Mouse (Mus musculus): ENCODE results near the gene Hbb-bh2. TPM values are rescaled to one million over a fixed set of nuclear protein-coding genes. Genes with fewer than 3 reads are reported as not detected.
"Not testable (repeated sequence)": the region's sequence is repeated elsewhere in the genome, so short reads cannot be mapped to it uniquely, and the experiment has no call there.

The Hbb-bh2 gene
- total RNA-seq, 2 experiments from 2014 or later: not detected

- DNase-seq (ENCODE audit: low spot score in 2 of 2): not testable (repeated sequence)
Measured at GRCm38 (mm10) chr7:103813152-103813551, 27.2 kb downstream of the Hbb-bh2 start.

- no peak for DNase-seq (ENCODE audit: low spot score in 2 of 2)
Measured at GRCm38 (mm10) chr7:103812174-103812573, 28.1 kb downstream of the Hbb-bh2 start.

- no peak for DNase-seq (ENCODE audit: low spot score in 2 of 2)
Measured at GRCm38 (mm10) chr7:103811223-103811845, 29.0 kb downstream of the Hbb-bh2 start.

GRCm38 (mm10) chr7:103810746-103811145 lies 29.6 kb downstream of the Hbb-bh2 start:
- no peak for DNase-seq (ENCODE audit: low spot score in 2 of 2)

GRCm38 (mm10) chr7:103810296-103810695 lies 30.0 kb downstream of the Hbb-bh2 start:
- no peak for DNase-seq (ENCODE audit: low spot score in 2 of 2)

GRCm38 (mm10) chr7:103809801-103810155 lies 30.5 kb downstream of the Hbb-bh2 start:
- no peak for DNase-seq (ENCODE audit: low spot score in 2 of 2)

- no peak for DNase-seq (ENCODE audit: low spot score in 2 of 2)
Measured at GRCm38 (mm10) chr7:103808971-103809800, 31.1 kb downstream of the Hbb-bh2 start.

GRCm38 (mm10) chr7:103808120-103808519 lies 32.2 kb downstream of the Hbb-bh2 start:
- DNase-seq (ENCODE audit: low spot score in 2 of 2): not testable (repeated sequence)

- peak; percentile 4 to 20 for DNase-seq (ENCODE audit: low spot score in 2 of 2)
Measured at GRCm38 (mm10) chr7:103806856-103807255, 33.5 kb downstream of the Hbb-bh2 start.

GRCm38 (mm10) chr7:103792669-103793388 lies 47.5 kb downstream of the Hbb-bh2 start:
- DNase-seq (ENCODE audit: low spot score in 2 of 2): no peak

GRCm38 (mm10) chr7:103791721-103792120 lies 48.6 kb downstream of the Hbb-bh2 start, which contains the start of gene Olfr67:
Gene Olfr67 (minus strand): TSS chr7:103791821.
- DNase-seq (ENCODE audit: low spot score in 2 of 2): no peak

Other genes with a start within 250 kb of the Hbb-bh2 start
- not detected for gene Olfr619, start 239.9 kb downstream of the Hbb-bh2 start, total RNA-seq (2021)
- not detected for gene Olfr620, start 228.0 kb downstream of the Hbb-bh2 start, total RNA-seq (2021)
- gene Olfr622, start 197.8 kb downstream of the Hbb-bh2 start, total RNA-seq (2021): not detected
- gene Olfr623, start 176.8 kb downstream of the Hbb-bh2 start, total RNA-seq (2021): not detected
- gene Olfr624, start 169.3 kb downstream of the Hbb-bh2 start, total RNA-seq (2021): under 1 TPM in 1 of 2 experiments, not detected in 1; 0.21 TPM
- not detected for gene Olfr625-ps1, start 157.8 kb downstream of the Hbb-bh2 start, total RNA-seq (2021)
- not detected for gene Olfr243, start 125.8 kb downstream of the Hbb-bh2 start, total RNA-seq (2021)
- gene Olfr628, start 110.1 kb downstream of the Hbb-bh2 start, total RNA-seq (2021): not detected
- gene Olfr629, start 95.6 kb downstream of the Hbb-bh2 start, total RNA-seq (2021): not detected
- not detected for gene Olfr630, start 83.2 kb downstream of the Hbb-bh2 start, total RNA-seq (2021)
- gene Olfr69, start 68.9 kb downstream of the Hbb-bh2 start, total RNA-seq (2021): not detected
- gene Olfr68, start 60.8 kb downstream of the Hbb-bh2 start, total RNA-seq (2021): not detected
- not detected for gene Olfr67, start 48.7 kb downstream of the Hbb-bh2 start, total RNA-seq (2021)
- gene Hbb-bt, start 26.5 kb downstream of the Hbb-bh2 start, total RNA-seq (2021): 10 to 100 TPM; 83.8 to 97.7 TPM
- gene Hbb-bs, start 12.4 kb downstream of the Hbb-bh2 start, total RNA-seq (2021): 100 to 1,000 TPM; 744 to 802 TPM
- not detected for gene Hbb-bh1, start 2.6 kb upstream of the Hbb-bh2 start, total RNA-seq (2021)
- gene Hbb-y, start 12.7 kb upstream of the Hbb-bh2 start, total RNA-seq (2021): not detected
- not detected for gene Olfr66, start 45.7 kb upstream of the Hbb-bh2 start, total RNA-seq (2021)
- not detected for gene Olfr64, start 54.0 kb upstream of the Hbb-bh2 start, total RNA-seq (2021)
- gene Olfr65, start 63.0 kb upstream of the Hbb-bh2 start, total RNA-seq (2021): not detected
- not detected for gene Olfr631, start 88.3 kb upstream of the Hbb-bh2 start, total RNA-seq (2021)
- not detected for gene Olfr632, start 93.8 kb upstream of the Hbb-bh2 start, total RNA-seq (2021)
- not detected for gene Olfr633, start 103.9 kb upstream of the Hbb-bh2 start, total RNA-seq (2021)
- gene Olfr635, start 130.6 kb upstream of the Hbb-bh2 start, total RNA-seq (2021): under 1 TPM; 0.11 TPM
- not detected for gene Olfr638, start 158.2 kb upstream of the Hbb-bh2 start, total RNA-seq (2021)
- under 1 TPM; 0.09 to 0.16 TPM for gene Olfr639, start 176.8 kb upstream of the Hbb-bh2 start, total RNA-seq (2021)
- not detected for gene Olfr640, start 185.1 kb upstream of the Hbb-bh2 start, total RNA-seq (2021)
- not detected for gene Olfr641, start 194.9 kb upstream of the Hbb-bh2 start, total RNA-seq (2021)
- not detected for gene Olfr642, start 212.1 kb upstream of the Hbb-bh2 start, total RNA-seq (2021)
- gene 4930516K23Rik, start 220.9 kb upstream of the Hbb-bh2 start, total RNA-seq (2021): not detected
- gene Olfr644, start 231.3 kb upstream of the Hbb-bh2 start, total RNA-seq (2021): not detected
- not detected for gene Olfr645, start 244.9 kb upstream of the Hbb-bh2 start, total RNA-seq (2021)

Data from layer of hippocampus, postnatal 10 days (tissue).